Mouse (Mus musculus) spleen, adult 2 months (tissue): ENCODE measurements around the gene Cep97.

Experiments used
- CTCF ChIP-seq: fragments of 200-500 bp; IDR thresholded peaks from 2 replicates; pipeline ENCODE4 v1.5.1; 2011; ENCODE audit warnings: mild to moderate bottlenecking, inconsistent platforms; ENCODE audit not compliant: insufficient read depth, insufficient read length, insufficient replicate concordance; ENCODE audit errors: extremely low read depth
- POLR2A ChIP-seq: fragments of 200-500 bp; IDR thresholded peaks from 2 replicates; pipeline ENCODE4 v1.6.1; 2011; ENCODE audit warnings: low read depth, low read length, inconsistent platforms

DNA sequence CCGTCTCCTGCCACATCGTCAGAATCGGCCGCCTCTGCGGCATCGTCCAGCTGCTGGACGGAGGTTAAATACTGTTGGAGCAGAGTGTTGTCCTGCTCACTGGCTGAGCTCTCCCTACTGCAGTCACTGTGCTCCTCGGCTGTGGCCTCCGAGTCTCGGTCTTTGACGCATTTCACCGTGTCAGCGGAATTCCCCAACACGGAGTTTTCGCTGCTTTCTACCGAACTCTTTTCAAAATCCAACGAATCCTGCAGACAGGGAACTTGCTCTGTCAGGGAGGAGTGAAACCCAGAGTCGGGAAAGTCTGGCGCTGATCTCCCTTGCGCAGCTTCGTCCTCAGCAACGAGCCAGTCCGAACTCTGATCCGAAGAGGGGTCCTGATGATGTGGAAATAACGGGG is 29.3 kb downstream of the Cep97 start:
- TF ChIP-seq CTCF = no peak
- TF ChIP-seq POLR2A = no peak
